Mouse (Mus musculus): ENCODE measurements around the gene Mucl3. TPM values are rescaled to one million over a fixed set of nuclear protein-coding genes. Genes with fewer than 3 reads are reported as not detected.

The Mucl3 gene
- polyA plus RNA-seq (2012; rRNA removed), result 0.05 and 0.11 TPM in 2 replicates

DNA sequence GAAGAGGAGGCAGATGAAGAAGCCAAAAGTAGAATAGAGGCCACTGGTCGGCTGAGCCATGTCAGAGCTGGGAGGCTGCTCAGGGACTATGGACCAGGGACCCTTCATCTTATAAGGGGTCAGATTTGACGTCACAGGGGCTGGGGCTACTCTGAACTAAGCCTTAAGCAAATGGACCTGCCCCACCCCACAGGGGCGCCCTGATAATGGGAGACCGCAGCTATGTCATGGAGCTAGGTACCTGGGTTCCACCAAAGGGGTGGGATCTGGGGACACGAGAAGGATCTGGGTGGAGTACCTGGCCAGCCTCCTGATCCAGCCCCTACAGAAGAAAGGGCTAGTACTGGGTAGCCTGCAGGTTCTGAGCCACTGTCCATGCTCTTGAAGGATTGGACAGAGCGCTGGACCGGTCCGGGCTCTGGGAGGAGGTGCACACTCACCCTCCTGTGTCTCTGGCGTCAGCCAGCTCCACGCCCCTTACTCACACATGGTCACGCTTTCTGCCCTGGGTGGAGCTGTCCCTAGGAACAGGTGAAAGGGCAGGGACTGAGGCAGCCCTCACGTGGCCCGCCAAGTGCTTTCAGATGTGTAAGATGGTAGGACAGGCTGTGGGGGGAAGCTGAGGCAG lies at the start of gene Mucl3:
Mucl3 (minus strand) TSS at position 87 of the 628 bp plus-strand sequence.
- 77% methylated on average over 13 of the region's 13 CpGs for WGBS
- Histone ChIP-seq H3K4me3 (ENCODE audit: control insufficient read depth, insufficient read depth, low read length) (no peak within 1 kb of the TSS), H3K27me3 (ENCODE audit: control insufficient read depth, insufficient read depth, low read length) (no peaks in the 10 kb centered on the region), H3K36me3 (ENCODE audit: control insufficient read depth, insufficient read depth, low read length) (no peaks in the 10 kb centered on the region), H3K27ac (ENCODE audit: control insufficient read depth, insufficient read depth, low read length) (no peak within 1 kb of the TSS), H3K4me1 (replicated peaks; ENCODE audit: control insufficient read depth, insufficient read depth, low read length) (peaks cover 2% of the 10 kb centered on the region; the same call in 1 of the 2 replicates)
- DNase-seq, result no peak
- TF ChIP-seq POLR2A (IDR thresholded peaks at IDR 0.05; ENCODE audit: control insufficient read depth, extremely low read depth, insufficient read depth, low read length, poor library complexity) (no peak), CTCF (IDR thresholded peaks at IDR 0.05; ENCODE audit: borderline replicate concordance, control insufficient read depth, extremely low read depth, insufficient read depth, low read length, poor library complexity) (no peak)

DNA sequence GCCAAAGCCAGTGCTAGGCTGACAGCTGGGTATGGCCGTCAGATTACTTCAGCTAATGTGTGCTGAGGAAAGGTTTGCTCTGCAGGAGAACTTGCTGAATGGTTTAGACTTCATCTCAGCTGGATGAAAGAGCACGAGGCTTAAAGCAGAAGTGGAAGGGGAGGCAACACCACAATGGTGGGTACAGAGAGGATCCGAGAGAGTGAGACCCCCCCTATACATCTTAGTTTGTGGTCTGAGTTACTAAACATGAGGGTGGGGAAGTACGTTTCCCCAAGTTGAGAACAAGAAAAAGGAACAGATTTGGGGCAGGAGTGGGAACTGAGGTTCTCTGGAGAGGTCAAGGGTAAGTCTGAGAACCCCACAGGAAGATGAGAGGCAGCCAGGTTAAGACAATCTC lies 48.9 kb upstream of the Mucl3 start:
- TF ChIP-seq POLR2A (IDR thresholded peaks at IDR 0.05; ENCODE audit: control insufficient read depth, extremely low read depth, insufficient read depth, low read length, poor library complexity), result no peak
- no peak for TF ChIP-seq CTCF (IDR thresholded peaks at IDR 0.05; ENCODE audit: borderline replicate concordance, control insufficient read depth, extremely low read depth, insufficient read depth, low read length, poor library complexity)
- peaks cover 3% of the 10 kb centered on the region; the same call in 1 of the 2 replicates for H3K27me3 ChIP-seq (ENCODE audit: control insufficient read depth, insufficient read depth, low read length)
- peaks cover 5% of the 10 kb centered on the region; the same call in 1 of the 2 replicates for H3K4me1 ChIP-seq (replicated peaks; ENCODE audit: control insufficient read depth, insufficient read depth, low read length)

DNA sequence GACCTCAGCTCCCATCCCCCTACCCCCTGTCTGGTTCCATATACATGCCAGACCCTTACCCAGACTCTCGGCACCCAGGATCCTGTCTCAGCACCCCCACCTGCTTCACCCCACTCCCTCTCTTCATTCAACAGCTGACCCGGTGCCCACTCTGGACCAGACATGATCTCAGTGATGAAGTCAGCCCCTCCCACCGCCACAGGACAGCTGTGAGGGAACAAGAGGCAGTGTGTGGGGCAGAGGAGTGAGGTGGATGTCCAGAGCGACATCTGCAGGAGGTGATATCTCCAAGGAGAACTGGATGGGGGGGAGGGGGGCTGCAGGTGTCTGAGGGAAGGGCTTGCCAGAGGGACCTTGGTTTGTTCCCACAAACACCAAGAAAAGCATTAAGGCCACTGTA lies 48.3 kb upstream of the Mucl3 start:
- TF ChIP-seq CTCF (IDR thresholded peaks at IDR 0.05; ENCODE audit: borderline replicate concordance, control insufficient read depth, extremely low read depth, insufficient read depth, low read length, poor library complexity) (no peak), POLR2A (IDR thresholded peaks at IDR 0.05; ENCODE audit: control insufficient read depth, extremely low read depth, insufficient read depth, low read length, poor library complexity) (no peak)
- no peak for DNase-seq
- 65% methylated on average over 4 of the region's 4 CpGs for WGBS
- peaks cover 5% of the 10 kb centered on the region; the same call in 1 of the 2 replicates for H3K4me1 ChIP-seq (replicated peaks; ENCODE audit: control insufficient read depth, insufficient read depth, low read length)
- H3K27ac ChIP-seq (ENCODE audit: control insufficient read depth, insufficient read depth, low read length), result no peak overlapping the region
- no peak overlapping the region for H3K4me3 ChIP-seq (ENCODE audit: control insufficient read depth, insufficient read depth, low read length)
- H3K36me3 ChIP-seq (ENCODE audit: control insufficient read depth, insufficient read depth, low read length), result no peaks in the 10 kb centered on the region
- H3K27me3 ChIP-seq (ENCODE audit: control insufficient read depth, insufficient read depth, low read length), result no peaks in the 10 kb centered on the region; the same call in 1 of the 2 replicates

More for the DNA sequence above, 48.9 kb upstream of the Mucl3 start:
- no peak for DNase-seq
- no peak overlapping the region for H3K27ac ChIP-seq (ENCODE audit: control insufficient read depth, insufficient read depth, low read length)
- 9% methylated on average over 4 of the region's 4 CpGs for WGBS
- H3K36me3 ChIP-seq (ENCODE audit: control insufficient read depth, insufficient read depth, low read length), result no peaks in the 10 kb centered on the region
- no peak overlapping the region for H3K4me3 ChIP-seq (ENCODE audit: control insufficient read depth, insufficient read depth, low read length)

DNA sequence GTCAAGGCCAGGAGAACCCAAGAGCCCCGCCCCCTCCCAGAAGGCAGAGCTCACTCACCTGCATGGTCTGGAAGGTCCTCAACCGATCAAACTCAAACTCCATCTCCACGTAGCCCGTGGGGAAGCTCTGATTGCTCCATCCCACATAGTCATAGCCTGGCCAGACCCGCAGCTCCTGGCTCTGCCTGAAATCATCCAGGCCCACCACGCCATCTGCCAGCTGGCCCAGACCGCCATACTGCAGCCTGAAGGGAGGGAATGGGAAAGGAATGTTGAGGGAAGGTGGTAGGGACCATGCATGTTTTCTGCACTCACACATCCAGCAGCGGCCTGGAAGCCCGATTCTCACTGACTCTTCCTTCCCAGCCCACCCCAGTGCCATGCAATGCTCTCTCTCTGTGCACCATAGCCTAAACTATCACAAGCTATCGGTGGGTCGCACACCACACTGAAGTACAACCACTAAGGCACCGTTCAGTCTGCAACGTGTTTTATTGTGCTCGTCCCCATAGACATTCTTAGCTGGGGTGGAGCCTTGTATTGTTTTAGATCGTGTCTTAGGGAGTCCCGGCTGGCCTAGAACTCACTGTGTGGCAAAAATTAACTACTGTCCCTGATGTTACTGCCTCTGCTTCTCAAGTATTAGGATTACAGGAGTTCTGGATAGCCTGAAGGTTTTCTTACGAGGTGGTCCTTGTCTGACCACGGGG lies 46.6 kb upstream of the Mucl3 start:
- 94% methylated on average over 18 of the region's 18 CpGs for WGBS
- no peaks in the 10 kb centered on the region; the same call in 1 of the 2 replicates for H3K27me3 ChIP-seq (ENCODE audit: control insufficient read depth, insufficient read depth, low read length)
- no peak overlapping the region for H3K4me3 ChIP-seq (ENCODE audit: control insufficient read depth, insufficient read depth, low read length)
- H3K27ac ChIP-seq (ENCODE audit: control insufficient read depth, insufficient read depth, low read length), result no peak overlapping the region
- TF ChIP-seq CTCF (IDR thresholded peaks at IDR 0.05; ENCODE audit: borderline replicate concordance, control insufficient read depth, extremely low read depth, insufficient read depth, low read length, poor library complexity), result no peak
- TF ChIP-seq POLR2A (IDR thresholded peaks at IDR 0.05; ENCODE audit: control insufficient read depth, extremely low read depth, insufficient read depth, low read length, poor library complexity), result no peak
- peaks cover 7% of the 10 kb centered on the region; the same call in 1 of the 2 replicates for H3K4me1 ChIP-seq (replicated peaks; ENCODE audit: control insufficient read depth, insufficient read depth, low read length)
- H3K36me3 ChIP-seq (ENCODE audit: control insufficient read depth, insufficient read depth, low read length), result no peaks in the 10 kb centered on the region
- DNase-seq, result no peak

DNA sequence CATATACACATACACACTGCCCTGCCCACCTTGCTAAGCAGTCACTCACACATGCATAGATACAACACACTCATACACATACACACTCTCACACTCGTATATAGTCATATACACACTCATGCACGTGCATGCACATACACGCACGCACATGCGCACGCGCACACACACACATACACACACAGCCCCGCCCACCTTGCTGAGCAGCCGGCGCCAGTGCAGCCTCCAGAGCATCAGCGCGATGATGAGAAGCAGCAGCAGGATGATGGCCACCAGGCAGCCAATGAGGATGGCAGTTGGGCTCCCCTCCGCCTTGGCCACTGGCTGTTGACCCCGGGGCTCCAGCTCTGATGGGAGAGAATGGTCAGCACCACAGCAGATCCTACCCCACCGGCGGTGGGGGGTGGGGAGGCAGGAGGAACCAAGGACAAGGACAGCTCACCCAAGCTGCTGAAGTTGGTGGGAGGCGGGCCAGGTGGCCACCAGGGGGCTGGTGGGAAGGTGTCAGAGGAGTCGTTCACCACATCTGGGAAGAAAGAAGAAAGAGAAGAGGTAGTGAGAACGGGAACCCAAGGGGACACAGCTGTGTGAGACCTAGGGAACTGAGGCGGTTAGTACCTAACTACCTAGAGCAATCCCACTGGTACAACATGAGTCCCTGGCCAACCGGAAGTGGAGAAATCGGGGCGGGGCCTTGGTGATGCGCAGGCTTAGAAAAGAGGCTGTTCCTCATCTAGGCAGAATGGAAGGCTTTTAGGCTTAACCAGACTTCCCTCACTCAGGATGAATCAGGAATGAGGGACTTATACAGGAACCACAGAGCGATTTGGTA lies 45.1 kb upstream of the Mucl3 start:
- no peaks in the 10 kb centered on the region for H3K36me3 ChIP-seq (ENCODE audit: control insufficient read depth, insufficient read depth, low read length)
- TF ChIP-seq POLR2A (IDR thresholded peaks at IDR 0.05; ENCODE audit: control insufficient read depth, extremely low read depth, insufficient read depth, low read length, poor library complexity), result no peak
- no peak overlapping the region for H3K27ac ChIP-seq (ENCODE audit: control insufficient read depth, insufficient read depth, low read length)
- DNase-seq, result no peak
- 71% methylated on average over 25 of the region's 25 CpGs for WGBS
- H3K4me1 ChIP-seq (replicated peaks; ENCODE audit: control insufficient read depth, insufficient read depth, low read length), result peaks cover 7% of the 10 kb centered on the region; the same call in 1 of the 2 replicates
- no peaks in the 10 kb centered on the region; the same call in 1 of the 2 replicates for H3K27me3 ChIP-seq (ENCODE audit: control insufficient read depth, insufficient read depth, low read length)
- no peak overlapping the region for H3K4me3 ChIP-seq (ENCODE audit: control insufficient read depth, insufficient read depth, low read length)

DNA sequence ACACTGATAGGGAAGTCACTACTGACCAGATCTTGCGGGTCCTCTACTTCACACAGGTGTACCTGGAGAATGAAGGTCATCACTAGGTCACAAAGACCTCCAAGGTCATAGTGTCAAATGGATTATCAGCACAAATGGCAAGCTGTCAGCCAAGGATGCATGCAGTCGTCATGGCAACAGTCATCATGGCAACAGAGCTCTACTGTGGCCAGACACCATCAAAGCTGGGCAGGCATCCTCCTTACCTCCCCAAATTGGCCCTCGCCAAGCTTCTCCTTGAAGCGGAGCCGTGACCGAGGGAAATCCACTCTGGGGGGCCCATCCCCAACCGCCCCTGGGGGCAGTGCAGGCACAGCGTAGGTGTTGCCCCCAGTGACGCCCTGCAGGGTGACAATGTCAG lies 41.6 kb upstream of the Mucl3 start:
- TF ChIP-seq CTCF (IDR thresholded peaks at IDR 0.05; ENCODE audit: borderline replicate concordance, control insufficient read depth, extremely low read depth, insufficient read depth, low read length, poor library complexity) (no peak), POLR2A (IDR thresholded peaks at IDR 0.05; ENCODE audit: control insufficient read depth, extremely low read depth, insufficient read depth, low read length, poor library complexity) (no peak)
- H3K27me3 ChIP-seq (ENCODE audit: control insufficient read depth, insufficient read depth, low read length), result no peaks in the 10 kb centered on the region; the same call in 1 of the 2 replicates
- no peak overlapping the region for H3K4me3 ChIP-seq (ENCODE audit: control insufficient read depth, insufficient read depth, low read length)
- no peak overlapping the region for H3K27ac ChIP-seq (ENCODE audit: control insufficient read depth, insufficient read depth, low read length)
- no peaks in the 10 kb centered on the region for H3K36me3 ChIP-seq (ENCODE audit: control insufficient read depth, insufficient read depth, low read length)
- WGBS, result 72% methylated on average over 9 of the region's 9 CpGs
- peaks cover 7% of the 10 kb centered on the region; the same call in 1 of the 2 replicates for H3K4me1 ChIP-seq (replicated peaks; ENCODE audit: control insufficient read depth, insufficient read depth, low read length)
- DNase-seq, result no peak

All from thymus, adult 2 months (tissue).